Mouse (Mus musculus) limb, embryonic 13.5 days (tissue): ENCODE measurements around the gene Agtr1b. TPM values are rescaled to one million over a fixed set of nuclear protein-coding genes. Genes with fewer than 3 reads are reported as not detected.

Experiments
- ATAC-seq: fragments of 200-750 bp; cut with Nextera tagmentation; 2 replicates; pipeline ENCODE4 v1.8.0; 2017; ENCODE audit warnings: low read depth, moderate number of reproducible peaks, moderate TSS enrichment; ENCODE audit not compliant: low FRiP score
- H3K27ac ChIP-seq: fragments of 300-500 bp; sonication (generic); 2 replicates; pipeline ENCODE4 v1.5.1; 2015; ENCODE audit warnings: inconsistent platforms, mild to moderate bottlenecking, moderate library complexity
- H3K27me3 ChIP-seq: fragments of 300-500 bp; sonication (generic); 2 replicates; pipeline ENCODE4 v1.6.1; 2015; ENCODE audit warnings: mild to moderate bottlenecking, inconsistent platforms
- H3K36me3 ChIP-seq: fragments of 300-500 bp; sonication (generic); 2 replicates; pipeline ENCODE4 v1.6.1; 2015; ENCODE audit warnings: inconsistent platforms, mild to moderate bottlenecking, moderate library complexity
- H3K4me1 ChIP-seq: fragments of 300-500 bp; sonication (generic); 2 replicates; pipeline ENCODE4 v1.6.1; 2015; ENCODE audit warnings: inconsistent platforms
- H3K4me2 ChIP-seq: fragments of 300-500 bp; sonication (generic); replicated peaks from 2 replicates; pipeline ENCODE4 v1.6.1; 2015; ENCODE audit warnings: inconsistent platforms, mild to moderate bottlenecking, moderate library complexity
- H3K4me3 ChIP-seq: fragments of 300-500 bp; sonication (generic); 2 replicates; pipeline ENCODE4 v1.5.1; 2015; ENCODE audit warnings: moderate library complexity, mild to moderate bottlenecking, inconsistent platforms
- H3K9ac ChIP-seq: fragments of 300-500 bp; sonication (generic); 2 replicates; pipeline ENCODE4 v1.6.1; 2015; ENCODE audit warnings: mild to moderate bottlenecking, inconsistent platforms
- H3K9me3 ChIP-seq: fragments of 300-500 bp; sonication (generic); 2 replicates; pipeline ENCODE4 v1.6.1; 2016; ENCODE audit warnings: inconsistent platforms
- WGBS: fragments of 180-500 bp; shearing (Covaris S2); methylation state at CpG from one replicate; pipeline ENCODE4 v1.1.7; 2015; 5-methylcytosine and 5-hydroxymethylcytosine counted together
- polyA plus RNA-seq: library from polyadenylated mRNA; unstranded; fragments of >200 nt; fragmentation: Nextera tagmentation; extraction: Ambion mirVana; gene quantifications from 2 replicates; pipeline ENCODE4 v1.2.1, GENCODE M21; 2015

Gene Agtr1b
- polyA plus RNA-seq, 1 experiment from 2014 or later = 0.06 TPM

GRCm38 (mm10) chr3:20288761-20289160 is 78.2 kb downstream of the Agtr1b start:
- Histone ChIP-seq H3K9ac (no peak overlapping the region), H3K4me2 (no peak overlapping the region), H3K36me3 (no peaks in the 10 kb centered on the region), H3K4me1 (no peaks in the 10 kb centered on the region), H3K27ac (no peak overlapping the region), H3K4me3 (no peak overlapping the region), H3K9me3 (no peaks in the 10 kb centered on the region), H3K27me3 (no peaks in the 10 kb centered on the region)
- 94% methylated on average over 2 of the region's 2 CpGs for WGBS
- ATAC-seq = no peak

DNA sequence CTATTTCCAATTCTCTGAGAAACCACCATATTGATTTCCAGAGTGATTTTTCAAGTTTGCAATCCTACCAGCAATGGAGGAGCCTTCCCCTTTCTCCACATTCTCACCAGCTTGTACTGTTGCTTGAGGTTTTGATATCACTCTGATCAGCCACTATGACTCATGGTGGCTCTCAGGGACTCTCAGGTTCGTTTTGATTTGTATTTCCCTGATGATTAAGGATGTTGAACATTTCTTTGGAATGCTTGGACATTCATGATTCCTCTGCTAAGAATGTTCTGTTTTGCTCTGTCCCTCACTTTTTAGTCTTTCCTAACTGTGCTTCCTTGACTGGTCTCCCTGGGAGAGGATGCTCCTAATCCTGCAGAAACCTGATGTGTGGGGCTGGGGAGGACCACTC is 85.2 kb downstream of the Agtr1b start:
- WGBS = 41% methylated on average over 1 of the region's 1 CpGs
- Histone ChIP-seq H3K4me3 (no peak overlapping the region), H3K4me2 (no peak overlapping the region), H3K9me3 (no peaks in the 10 kb centered on the region), H3K36me3 (no peaks in the 10 kb centered on the region), H3K4me1 (no peaks in the 10 kb centered on the region), H3K27ac (no peak overlapping the region), H3K27me3 (no peaks in the 10 kb centered on the region), H3K9ac (no peak overlapping the region)
- ATAC-seq = no peak

DNA sequence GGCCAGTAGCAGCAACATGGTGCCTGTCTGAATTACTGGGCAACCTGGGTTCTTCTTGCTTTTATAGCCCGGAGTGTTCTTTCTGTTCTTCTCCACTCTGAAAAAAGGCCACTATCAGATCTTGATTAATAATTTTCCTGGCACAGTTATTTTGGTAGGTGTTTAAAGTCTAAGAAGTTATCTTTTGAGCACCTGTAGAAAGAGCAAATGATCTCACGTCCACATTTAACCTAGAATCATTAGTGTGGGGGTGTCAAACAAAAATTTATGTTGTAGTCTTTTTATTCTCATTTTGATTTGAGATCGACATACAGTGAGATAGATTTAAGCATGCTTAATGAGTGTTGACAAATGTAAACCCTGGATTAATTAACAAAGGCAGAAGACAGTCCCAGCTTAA is 91.3 kb downstream of the Agtr1b start, which contains the start of gene Cpb1:
TSS of gene Cpb1 (minus strand) at position 101 of the 400 bp plus-strand sequence.
- no peak within 1 kb of the TSS for H3K4me2 ChIP-seq
- H3K9ac ChIP-seq = no peak within 1 kb of the TSS
- H3K27ac ChIP-seq = no peak within 1 kb of the TSS
- no peak within 1 kb of the TSS for H3K4me3 ChIP-seq
- H3K4me1 ChIP-seq = no peaks in the 10 kb centered on the region
- 88% methylated on average over 3 of the region's 3 CpGs for WGBS
- H3K27me3 ChIP-seq = no peaks in the 10 kb centered on the region
- no peaks in the 10 kb centered on the region for H3K9me3 ChIP-seq
- ATAC-seq = no peak
- no peaks in the 10 kb centered on the region for H3K36me3 ChIP-seq

Other genes starting within 250 kb of the Agtr1b start
- 46.6 and 47.2 TPM in 2 replicates for gene Gyg, start 211.9 kb downstream of the Agtr1b start, polyA plus RNA-seq
- gene Cpa3, start 125.0 kb downstream of the Agtr1b start, polyA plus RNA-seq = 28.0 and 31.8 TPM in 2 replicates
- gene Cpb1, start 91.4 kb downstream of the Agtr1b start, polyA plus RNA-seq = 0.15 TPM in 1 of 2 replicates, not detected in the other